Mouse (Mus musculus) C2C12 (cell line): ENCODE data around the gene Pde4c.

Experiments
- CEBPB ChIP-seq: IDR thresholded peaks from one replicate; pipeline ENCODE4 v1.6.1; 2011; ENCODE audit warnings: low read depth, mild to moderate bottlenecking, control low read depth, moderate library complexity
- CTCF ChIP-seq: IDR thresholded peaks from one replicate; pipeline ENCODE4 v1.5.1; 2011; ENCODE audit not compliant: control insufficient read depth, insufficient read depth, insufficient read length
- FOSL1 ChIP-seq: IDR thresholded peaks from one replicate; pipeline ENCODE4 v1.8.0; 2011; ENCODE audit warnings: mild to moderate bottlenecking, low read length; ENCODE audit not compliant: poor library complexity, insufficient read depth, severe bottlenecking
- MAX ChIP-seq: IDR thresholded peaks from one replicate; pipeline ENCODE4 v1.6.1; 2011; ENCODE audit warnings: mild to moderate bottlenecking, control low read depth
- MYOD1 ChIP-seq: IDR thresholded peaks from one replicate; pipeline ENCODE4 v1.6.1; 2011; ENCODE audit warnings: low read depth; ENCODE audit not compliant: control insufficient read depth, insufficient read length
- MYOG ChIP-seq: IDR thresholded peaks from one replicate; pipeline ENCODE4 v1.6.1; 2011; ENCODE audit not compliant: control insufficient read depth, insufficient read length; ENCODE audit errors: extremely low read depth
- USF1 ChIP-seq: IDR thresholded peaks from one replicate; pipeline ENCODE4 v1.6.1; 2011; ENCODE audit warnings: low read depth, mild to moderate bottlenecking, control low read depth, moderate library complexity

DNA sequence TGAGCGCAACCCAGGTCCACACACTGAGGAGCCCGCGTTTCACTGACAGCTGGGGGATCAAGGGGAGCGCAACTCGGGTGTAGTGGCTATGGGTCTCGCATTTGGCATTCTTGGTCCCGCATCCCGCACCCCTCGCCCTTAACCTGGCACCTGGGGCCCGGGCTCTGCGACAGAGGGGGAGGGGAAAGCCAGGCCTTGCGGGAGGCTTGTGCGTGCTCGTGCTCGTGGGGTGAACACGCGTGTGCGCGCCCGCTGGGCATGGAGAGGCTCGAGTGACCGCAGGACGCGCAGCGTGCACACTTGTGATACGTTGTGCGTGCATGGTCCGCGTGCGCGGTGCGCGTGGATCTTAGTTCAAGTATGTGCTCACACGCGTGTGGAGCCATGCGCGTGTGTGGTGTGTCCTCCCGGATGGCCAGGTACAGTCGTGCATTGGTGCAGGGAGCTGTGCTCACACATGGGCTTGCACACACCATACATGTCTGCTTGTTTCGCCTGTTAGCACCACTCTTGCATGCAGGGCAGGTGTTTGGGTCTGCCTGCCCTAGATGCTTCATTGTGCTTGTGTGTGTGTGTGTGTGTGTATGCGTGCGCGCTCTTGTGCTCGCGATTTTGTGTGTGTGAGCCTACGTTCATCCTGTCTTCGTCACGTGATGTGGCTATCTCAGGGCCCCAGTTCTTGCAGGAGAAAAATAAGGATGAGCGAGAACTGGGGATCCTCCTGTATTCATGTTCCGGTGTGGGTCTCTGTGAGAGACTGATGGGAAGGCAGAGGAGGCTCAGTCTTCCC is 31.5 kb downstream of the Pde4c start:
- TF ChIP-seq CTCF (no peak), MAX (no peak), CEBPB (no peak), USF1 (peak; percentile 60), MYOG (no peak), FOSL1 (no peak), MYOD1 (no peak)
